Mouse (Mus musculus): ENCODE data around the gene Vmn2r29. TPM values are rescaled to one million over a fixed set of nuclear protein-coding genes. Genes with fewer than 3 reads are reported as not detected.

Vmn2r29 gene
- 1.2 and 3.1 TPM in 2 replicates for polyA plus RNA-seq (2015; fragmentation: Nextera tagmentation; extraction: Ambion mirVana)

GRCm38 (mm10) chr7:7247228-7247627, at the start of gene Vmn2r29:
Vmn2r29 (minus strand) TSS chr7:7247328.

GRCm38 (mm10) chr7:7277966-7278567, 30.9 kb upstream of the Vmn2r29 start, which contains the start of gene Gm45844:
Gm45844 (minus strand) TSS chr7:7278289.

GRCm38 (mm10) chr7:7209313-7210151, 37.6 kb downstream of the Vmn2r29 start, which contains the start of gene Zfp772:
Zfp772 (minus strand) TSS chr7:7209998.

Other genes starting within 250 kb of the Vmn2r29 start
- 12.5 and 13.6 TPM in 2 replicates for gene Zfp954, start 125.8 kb downstream of the Vmn2r29 start, polyA plus RNA-seq (2015; fragmentation: Nextera tagmentation; extraction: Ambion mirVana)
- 4.6 and 5.1 TPM in 2 replicates for gene Zfp773, start 110.6 kb downstream of the Vmn2r29 start, polyA plus RNA-seq (2015; fragmentation: Nextera tagmentation; extraction: Ambion mirVana)
- gene Zfp418, start 76.0 kb downstream of the Vmn2r29 start, polyA plus RNA-seq (2015; fragmentation: Nextera tagmentation; extraction: Ambion mirVana) = 1.9 and 2.1 TPM in 2 replicates
- gene Zfp772, start 37.3 kb downstream of the Vmn2r29 start, polyA plus RNA-seq (2015; fragmentation: Nextera tagmentation; extraction: Ambion mirVana) = 6.1 and 6.8 TPM in 2 replicates
- 7.6 and 10.9 TPM in 2 replicates for gene Gm45844, start 31.0 kb upstream of the Vmn2r29 start, polyA plus RNA-seq (2015; fragmentation: Nextera tagmentation; extraction: Ambion mirVana)
- gene Clcn4, start 53.5 kb upstream of the Vmn2r29 start, polyA plus RNA-seq (2015; fragmentation: Nextera tagmentation; extraction: Ambion mirVana) = 158 and 176 TPM in 2 replicates
- not detected in 2 replicates for gene Vmn2r30, start 90.3 kb upstream of the Vmn2r29 start, polyA plus RNA-seq (2015; fragmentation: Nextera tagmentation; extraction: Ambion mirVana)
- gene Gm45783, start 127.2 kb upstream of the Vmn2r29 start, polyA plus RNA-seq (2015; fragmentation: Nextera tagmentation; extraction: Ambion mirVana) = not detected in 2 replicates
- gene Vmn2r31, start 152.4 kb upstream of the Vmn2r29 start, polyA plus RNA-seq (2015; fragmentation: Nextera tagmentation; extraction: Ambion mirVana) = not detected in 2 replicates
- gene Vmn2r32, start 232.7 kb upstream of the Vmn2r29 start, polyA plus RNA-seq (2015; fragmentation: Nextera tagmentation; extraction: Ambion mirVana) = not detected in 2 replicates

All from neural tube, postnatal 0 days (tissue).